Mouse (Mus musculus) heart, adult 2 months (tissue): ENCODE measurements around the gene Nyap1. TPM values are rescaled to one million over a fixed set of nuclear protein-coding genes. Genes with fewer than 3 reads are reported as not detected.
A peak's percentile ranks its signal among the peaks of the same experiment; 100 is the strongest.

ENCODE experiments used
- DNase-seq, 2 experiments: peaks; one replicate each; pipeline ENCODE4 v3.0.0; 2021
- H3K27ac ChIP-seq: fragments of 200-600 bp; 2 replicates; pipeline ENCODE4 v1.8.1; 2022
- H3K27me3 ChIP-seq: fragments of 200-500 bp; 2 replicates; pipeline ENCODE4 v1.6.1; 2012; ENCODE audit warnings: mild to moderate bottlenecking, low read length, inconsistent platforms, mixed read lengths; ENCODE audit not compliant: control insufficient read depth, insufficient read depth
- H3K36me3 ChIP-seq: fragments of 200-500 bp; 2 replicates; pipeline ENCODE4 v1.6.1; 2012; ENCODE audit warnings: low read length, inconsistent platforms; ENCODE audit not compliant: control insufficient read depth, insufficient read depth
- H3K4me1 ChIP-seq: fragments of 200-500 bp; 2 replicates; pipeline ENCODE4 v1.6.1; 2011; ENCODE audit warnings: low read length; ENCODE audit not compliant: control insufficient read depth, insufficient read depth
- H3K4me3 ChIP-seq: fragments of 200-600 bp; 2 replicates; pipeline ENCODE4 v1.8.1; 2022
- H3K79me2 ChIP-seq: fragments of 200-500 bp; replicated peaks from 2 replicates; pipeline ENCODE4 v1.6.1; 2012; ENCODE audit warnings: mild to moderate bottlenecking, inconsistent platforms, low read length, moderate library complexity, mixed read lengths; ENCODE audit not compliant: control insufficient read depth, insufficient read depth
- H3K9ac ChIP-seq: fragments of 200-500 bp; 2 replicates; pipeline ENCODE4 v1.6.1; 2012; ENCODE audit warnings: low read depth, mild to moderate bottlenecking, control low read depth, inconsistent platforms, low read length, mixed read lengths
- CTCF ChIP-seq: fragments of 200-600 bp; IDR thresholded peaks from 2 replicates; pipeline ENCODE4 v1.8.1; 2022; ENCODE audit warnings: antibody characterized with exemption, mild to moderate bottlenecking, moderate library complexity
- EP300 ChIP-seq: fragments of 200-500 bp; IDR thresholded peaks from 2 replicates; pipeline ENCODE4 v1.6.1; 2011; ENCODE audit warnings: low read depth, low read length, control low read depth; ENCODE audit not compliant: insufficient read depth
- POLR2A ChIP-seq: fragments of 200-500 bp; IDR thresholded peaks from 2 replicates; pipeline ENCODE4 v1.6.1; 2011; ENCODE audit warnings: mild to moderate bottlenecking, low read depth, low read length, control low read depth; ENCODE audit not compliant: insufficient read depth
- WGBS: fragments of 180-500 bp; shearing (Covaris S2); methylation state at CpG from one replicate; pipeline ENCODE4 v1.1.7; 2018; 5-methylcytosine and 5-hydroxymethylcytosine counted together
- intact Hi-C: fragments of 180-260 bp; cut with DNase I; formaldehyde crosslinking; loops from one replicate; pipeline ENCODE4 v1.15.1; 2025
- polyA plus RNA-seq: library from polyadenylated mRNA; depleted of rRNA; stranded (reverse); fragments of >200 nt; gene quantifications from 2 replicates; pipeline ENCODE4 v1.2.3, GENCODE M21; 2012
- total RNA-seq, 2 experiments: library from RNA; stranded (reverse); gene quantifications; 2 replicates each; pipeline ENCODE4 v1.2.3; 2021

The Nyap1 gene
- total and polyA plus RNA-seq, 3 experiments: 0.94 to 1.7 (median 1.2) TPM

- Histone ChIP-seq H3K9ac (no peak overlapping the region), H3K36me3 (no peaks in the 10 kb centered on the region), H3K27ac (no peak overlapping the region), H3K4me1 (peaks cover 1% of the 10 kb centered on the region; the same call in 1 of the 2 replicates), H3K27me3 (no peaks in the 10 kb centered on the region), H3K79me2 (no peaks in the 10 kb centered on the region), H3K4me3 (no peak overlapping the region)
- TF ChIP-seq POLR2A (no peak), CTCF (0 out of 2 replicates have a peak, but pooled peaks have one; percentile 2)
- no peak for DNase-seq
- WGBS: 28% methylated on average over 5 of the region's 5 CpGs
- intact Hi-C loops: no loop called here
These were observed 35.1 kb upstream of the Nyap1 start for GRCm38 (mm10) chr5:137776408-137776918.

GRCm38 (mm10) chr5:137775587-137776290 lies 34.3 kb upstream of the Nyap1 start:
- Histone ChIP-seq H3K79me2 (no peaks in the 10 kb centered on the region), H3K27me3 (no peaks in the 10 kb centered on the region), H3K9ac (no peak overlapping the region), H3K4me1 (peaks cover 1% of the 10 kb centered on the region; the same call in 1 of the 2 replicates), H3K36me3 (no peaks in the 10 kb centered on the region), H3K27ac (no peak overlapping the region), H3K4me3 (no peak overlapping the region)
- no peak for DNase-seq
- TF ChIP-seq CTCF (no peak), EP300 (no peak), POLR2A (no peak)
- intact Hi-C loops: no loop called here
- 96% methylated on average over 2 of the region's 2 CpGs for WGBS

DNA sequence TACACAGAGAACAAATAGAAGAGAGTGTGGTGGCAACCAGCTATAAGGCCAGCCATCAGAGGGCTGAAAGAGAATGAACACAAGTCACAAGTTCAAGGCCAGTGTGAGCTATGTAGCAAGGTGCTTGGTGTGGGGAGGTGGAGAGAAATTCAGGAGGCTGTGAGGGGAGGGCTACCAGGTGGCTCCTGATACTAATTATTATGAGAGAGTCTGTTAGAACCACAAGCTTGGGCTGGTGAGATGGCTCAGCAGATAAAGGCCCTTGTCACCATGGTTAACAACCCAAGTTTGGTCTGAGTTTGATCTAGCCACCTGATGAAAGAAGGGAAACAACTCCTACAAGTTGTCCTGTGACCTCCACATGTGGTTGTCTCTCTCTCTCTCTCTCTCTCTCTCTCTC lies 31.3 kb upstream of the Nyap1 start:
- DNase-seq: no peak
- no peak overlapping the region for H3K27ac ChIP-seq
- no peaks in the 10 kb centered on the region for H3K36me3 ChIP-seq
- H3K79me2 ChIP-seq: no peaks in the 10 kb centered on the region
- intact Hi-C loops: no loop called here
- no peak overlapping the region for H3K4me3 ChIP-seq
- no peak for TF ChIP-seq EP300
- TF ChIP-seq CTCF: no peak
- TF ChIP-seq POLR2A: no peak
- H3K4me1 ChIP-seq: no peaks in the 10 kb centered on the region
- no peaks in the 10 kb centered on the region for H3K27me3 ChIP-seq
- H3K9ac ChIP-seq: no peak overlapping the region

DNA sequence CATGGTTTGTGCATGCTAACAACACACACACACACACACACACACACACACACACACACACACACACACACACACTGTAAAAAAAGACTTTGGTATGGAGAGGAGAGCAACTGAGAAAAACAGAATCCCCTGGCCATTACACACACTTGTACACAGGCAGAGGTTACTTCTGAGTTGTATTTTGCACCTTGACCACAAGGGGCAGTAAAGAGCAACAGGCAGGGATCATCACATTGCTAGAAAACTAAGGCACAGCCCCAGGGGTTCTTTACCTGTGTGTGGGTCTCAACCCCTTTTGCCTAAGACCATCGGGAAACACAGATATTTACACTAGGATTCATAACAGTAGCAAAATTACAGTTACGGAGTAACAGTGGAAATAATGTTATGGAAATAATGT lies 29.3 kb upstream of the Nyap1 start:
- no peak for TF ChIP-seq EP300
- no peak for TF ChIP-seq POLR2A
- TF ChIP-seq CTCF: peak; percentile 78
- intact Hi-C loops: no loop called here
- Histone ChIP-seq H3K27ac (no peak overlapping the region), H3K9ac (no peak overlapping the region), H3K27me3 (no peaks in the 10 kb centered on the region), H3K79me2 (no peaks in the 10 kb centered on the region), H3K4me1 (no peaks in the 10 kb centered on the region), H3K36me3 (no peaks in the 10 kb centered on the region), H3K4me3 (no peak overlapping the region)
- WGBS: 38% methylated on average over 2 of the region's 2 CpGs
- DNase-seq: no peak

DNA sequence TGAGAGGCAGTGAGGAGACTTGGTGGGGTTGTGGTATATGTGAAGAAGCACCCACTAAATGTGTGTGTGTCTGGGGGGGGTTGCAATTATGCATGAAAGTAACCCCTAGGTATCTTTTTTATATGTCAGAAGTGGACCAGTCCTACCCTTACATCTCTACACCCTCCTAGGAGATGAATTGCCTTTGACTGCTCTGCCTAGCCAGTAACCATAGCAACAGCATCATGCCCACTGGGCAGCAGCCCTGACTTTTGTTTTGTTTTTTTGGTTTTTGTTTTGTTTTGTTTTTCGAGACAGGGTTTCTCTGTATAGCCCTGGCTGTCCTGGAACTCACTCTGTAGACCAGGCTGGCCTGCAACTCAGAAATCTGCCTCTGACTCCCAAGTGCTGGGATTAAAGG lies 27.1 kb upstream of the Nyap1 start:
- no peak for DNase-seq
- Histone ChIP-seq H3K9ac (no peak overlapping the region), H3K4me1 (no peaks in the 10 kb centered on the region), H3K27ac (no peak overlapping the region), H3K79me2 (no peaks in the 10 kb centered on the region), H3K4me3 (no peak overlapping the region), H3K27me3 (no peaks in the 10 kb centered on the region), H3K36me3 (no peaks in the 10 kb centered on the region)
- intact Hi-C loops: no loop called here
- TF ChIP-seq POLR2A: no peak
- TF ChIP-seq EP300: no peak
- TF ChIP-seq CTCF: no peak
- 74% methylated on average over 1 of the region's 1 CpGs for WGBS

- intact Hi-C loops: no loop called here
- WGBS: 62% methylated on average over 3 of the region's 3 CpGs
These were observed 24.9 kb upstream of the Nyap1 start for GRCm38 (mm10) chr5:137766270-137766669.

More at GRCm38 (mm10) chr5:137766270-137766669, 24.9 kb upstream of the Nyap1 start:
- H3K79me2 ChIP-seq: no peaks in the 10 kb centered on the region
- DNase-seq: no peak
- H3K9ac ChIP-seq: no peak overlapping the region
- TF ChIP-seq CTCF (peak; percentile 72), EP300 (no peak)
- no peak overlapping the region for H3K4me3 ChIP-seq
- no peak overlapping the region for H3K27ac ChIP-seq
- H3K4me1 ChIP-seq: no peaks in the 10 kb centered on the region
- no peaks in the 10 kb centered on the region for H3K27me3 ChIP-seq
- no peaks in the 10 kb centered on the region for H3K36me3 ChIP-seq
